Mouse (Mus musculus): Measurements from ENCODE around the gene Pde4b.

DNA sequence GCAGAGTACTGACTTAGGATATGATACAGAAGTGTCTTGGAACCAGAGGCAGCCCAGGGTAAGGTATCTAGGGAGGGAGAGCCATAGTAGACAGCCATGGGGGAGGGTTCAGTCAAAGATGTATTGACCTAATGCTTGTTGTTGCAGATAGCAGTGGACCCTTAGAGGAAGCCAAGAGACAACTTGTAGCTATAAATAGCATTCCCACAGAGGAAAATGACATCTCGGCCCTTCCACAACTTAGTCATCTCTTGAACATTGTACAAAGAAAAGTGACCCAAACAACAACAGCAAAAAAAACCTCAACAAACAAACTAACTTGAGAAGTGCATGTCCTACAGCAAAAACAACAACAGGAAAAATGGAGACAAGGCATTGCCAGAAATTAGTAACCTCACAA lies 143.6 kb downstream of the Pde4b start:
- no peak for TF ChIP-seq CTCF (IDR thresholded peaks at IDR 0.05; ENCODE audit: borderline replicate concordance, control insufficient read depth, extremely low read depth, insufficient read depth, low read length, poor library complexity)
- TF ChIP-seq POLR2A (IDR thresholded peaks at IDR 0.05; ENCODE audit: control insufficient read depth, extremely low read depth, insufficient read depth, low read length, poor library complexity) = no peak

All from thymus, adult 2 months (tissue).